Mouse (Mus musculus): ENCODE data around the gene Sik2. TPM values are rescaled to one million over a fixed set of nuclear protein-coding genes. Genes with fewer than 3 reads are reported as not detected.

Gene Sik2
- polyA plus RNA-seq, 1 experiment: 80.9 TPM

Other genes starting within 250 kb of the Sik2 start
- 6.3 TPM in 2 replicates for gene Fdxacb1, start 240.8 kb downstream of the Sik2 start, polyA plus RNA-seq (2012; rRNA removed)
- gene Alg9, start 234.1 kb downstream of the Sik2 start, polyA plus RNA-seq (2012; rRNA removed): 38.9 and 55.4 TPM in 2 replicates
- 109 and 170 TPM in 2 replicates for gene 1110032A03Rik, start 233.6 kb downstream of the Sik2 start, polyA plus RNA-seq (2012; rRNA removed)
- gene Ppp2r1b, start 163.8 kb downstream of the Sik2 start, polyA plus RNA-seq (2012; rRNA removed): 48.4 and 49.0 TPM in 2 replicates
- gene Btg4, start 51.8 kb upstream of the Sik2 start, polyA plus RNA-seq (2012; rRNA removed): not detected in 2 replicates
- gene Layn, start 68.0 kb upstream of the Sik2 start, polyA plus RNA-seq (2012; rRNA removed): 2.9 and 3.0 TPM in 2 replicates
- gene 4833427G06Rik, start 93.0 kb upstream of the Sik2 start, polyA plus RNA-seq (2012; rRNA removed): 0.53 and 1.3 TPM in 2 replicates
- gene Gm32742, start 156.4 kb upstream of the Sik2 start, polyA plus RNA-seq (2012; rRNA removed): 0.12 and 0.42 TPM in 2 replicates
- 1.2 and 2.4 TPM in 2 replicates for gene Pou2af1, start 204.6 kb upstream of the Sik2 start, polyA plus RNA-seq (2012; rRNA removed)

Measured in gonadal fat pad, adult 2 months (tissue).